Mouse (Mus musculus): ENCODE results near the gene Hck.

Gene Hck

DNA sequence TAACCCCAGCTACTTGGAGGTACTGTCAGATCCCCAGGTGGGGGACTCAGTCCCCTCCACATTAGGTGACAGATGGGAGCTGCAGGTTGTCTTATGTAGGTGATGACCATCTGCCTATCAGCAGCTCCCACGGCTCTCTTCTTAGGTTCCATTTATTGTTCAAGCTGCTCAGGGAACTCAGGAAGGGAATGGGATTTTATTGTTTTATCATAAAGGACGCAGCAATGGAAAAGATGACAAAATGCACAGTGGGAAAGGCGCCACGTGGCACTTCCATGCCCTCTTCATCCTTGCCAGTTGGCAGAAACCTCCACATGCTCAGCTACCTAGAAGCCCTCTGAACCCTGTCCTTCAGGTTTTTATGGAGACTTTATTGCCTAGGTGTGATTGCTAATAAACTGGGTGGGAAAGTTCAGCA lies 44.8 kb downstream of the Hck start:
- no peak for DNase-seq

DNA sequence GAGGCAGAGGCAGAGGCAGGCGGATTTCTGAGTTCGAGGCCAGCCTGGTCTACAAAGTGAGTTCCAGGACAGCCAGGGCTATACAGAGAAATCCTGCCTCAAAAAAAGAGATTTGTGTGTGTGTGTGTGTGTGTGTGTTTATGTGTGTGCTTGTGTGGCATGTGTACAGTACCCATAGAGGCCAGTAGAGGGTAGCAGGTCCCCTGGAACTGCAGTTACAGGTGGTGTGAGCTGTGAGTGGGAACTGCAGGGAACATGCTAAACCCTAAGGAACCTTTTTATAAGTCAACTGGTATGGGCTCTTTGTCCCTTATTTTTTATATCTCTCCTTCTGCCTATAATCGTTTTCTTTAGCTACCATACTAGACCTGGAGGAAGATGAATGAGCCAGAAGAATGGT lies 49.0 kb downstream of the Hck start:
- no peak for DNase-seq

DNA sequence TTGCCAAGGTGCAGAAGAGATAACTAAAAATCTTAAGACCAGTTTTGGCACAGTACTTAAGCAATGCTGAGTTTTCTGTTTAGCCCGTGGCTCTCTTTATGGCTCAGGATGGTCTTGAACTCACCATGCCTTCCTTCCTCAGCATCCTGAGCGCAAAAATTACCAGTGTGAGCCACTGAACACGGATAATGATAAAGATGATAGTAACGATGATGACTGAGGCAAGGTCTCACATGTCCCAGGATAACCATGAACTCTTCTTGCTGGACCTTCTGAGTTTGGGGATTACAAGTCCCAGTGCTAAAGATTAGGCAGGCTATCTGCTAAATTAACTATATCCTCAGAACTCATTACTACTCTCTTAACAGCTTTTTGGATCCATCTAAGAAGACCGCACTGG lies 51.9 kb downstream of the Hck start:
- DNase-seq = no peak

DNA sequence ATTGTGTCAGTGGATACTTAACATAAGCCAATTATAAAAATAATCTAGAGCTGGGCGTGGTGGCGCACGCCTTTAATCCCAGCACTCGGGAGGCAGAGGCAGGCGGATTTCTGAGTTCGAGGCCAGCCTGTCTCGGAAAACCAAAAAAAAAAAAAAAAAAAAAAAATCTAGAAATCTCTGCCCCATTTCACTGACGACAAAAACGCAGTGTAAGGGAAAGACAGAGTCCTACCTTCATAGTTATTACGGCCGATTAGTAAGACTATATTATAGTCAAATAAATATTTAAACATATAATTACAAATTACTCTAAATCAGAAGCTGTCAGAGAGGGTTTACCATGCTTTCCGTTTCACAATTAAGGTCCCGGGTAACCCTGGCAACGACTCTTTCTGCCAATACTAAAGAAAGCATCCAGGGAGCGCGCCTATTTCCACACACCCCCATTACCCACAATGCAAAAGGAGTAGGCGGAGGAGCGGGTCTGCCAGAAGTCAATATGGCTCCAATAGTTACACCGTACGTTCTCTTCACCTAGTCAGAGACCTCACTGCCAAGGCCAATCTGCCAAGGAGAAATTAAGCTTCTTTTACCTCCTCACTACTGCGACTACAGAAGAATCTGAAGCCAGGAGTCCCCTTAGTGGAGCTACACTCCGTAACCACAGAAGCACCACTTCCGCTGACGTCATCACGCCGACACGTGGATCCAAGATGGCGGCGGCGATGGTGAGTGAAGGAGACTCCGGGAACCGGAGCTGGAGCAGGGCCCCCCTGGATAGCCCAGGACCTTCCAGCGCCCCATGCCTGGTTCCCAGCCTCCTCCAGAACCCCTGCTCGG lies 52.8 kb downstream of the Hck start, which contains the start of gene Tm9sf4:
Gene Tm9sf4, plus strand, starts transcription at position 460 of the 840 bp plus-strand sequence.
- peak; percentile 93 for DNase-seq

DNA sequence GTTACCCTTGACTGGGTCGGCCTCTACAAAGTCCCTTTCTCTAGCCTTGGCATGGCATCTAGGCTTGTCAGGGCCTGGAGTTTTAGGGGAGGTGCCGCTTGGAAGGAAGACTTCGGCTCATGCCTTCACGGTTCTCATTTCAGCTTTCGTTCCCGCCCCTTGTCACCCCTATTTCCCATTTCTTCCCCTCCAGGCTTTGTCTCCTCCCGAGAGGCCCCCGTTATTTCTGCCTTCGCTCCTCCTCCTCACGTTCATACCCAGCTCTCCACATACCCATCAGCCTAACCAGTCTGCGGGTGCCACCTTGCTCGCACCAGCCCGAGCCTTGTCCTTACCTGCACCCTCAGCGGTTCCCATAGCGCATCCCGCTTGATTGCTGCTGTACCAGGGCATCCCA lies 53.4 kb downstream of the Hck start:
- no peak for DNase-seq

DNA sequence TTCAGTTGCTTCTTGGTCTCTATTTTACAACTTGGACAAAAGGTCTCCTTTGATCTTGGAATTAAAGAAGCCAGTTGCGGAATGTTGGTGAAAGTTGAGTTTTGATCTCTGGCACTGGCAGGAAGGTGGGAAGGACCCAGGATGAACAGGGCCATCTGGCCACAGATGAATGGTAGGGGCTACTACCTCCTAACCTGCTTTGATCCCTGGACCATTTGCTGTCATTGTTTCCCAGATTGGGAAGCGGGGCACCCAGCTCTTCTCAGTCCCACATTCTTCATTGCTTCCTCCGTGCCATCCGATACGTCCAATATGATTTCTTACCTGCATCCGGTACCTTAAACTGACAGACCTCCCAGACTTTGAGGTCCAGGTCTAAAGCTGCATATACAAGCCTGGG lies 58.9 kb downstream of the Hck start:
- no peak for DNase-seq

DNA sequence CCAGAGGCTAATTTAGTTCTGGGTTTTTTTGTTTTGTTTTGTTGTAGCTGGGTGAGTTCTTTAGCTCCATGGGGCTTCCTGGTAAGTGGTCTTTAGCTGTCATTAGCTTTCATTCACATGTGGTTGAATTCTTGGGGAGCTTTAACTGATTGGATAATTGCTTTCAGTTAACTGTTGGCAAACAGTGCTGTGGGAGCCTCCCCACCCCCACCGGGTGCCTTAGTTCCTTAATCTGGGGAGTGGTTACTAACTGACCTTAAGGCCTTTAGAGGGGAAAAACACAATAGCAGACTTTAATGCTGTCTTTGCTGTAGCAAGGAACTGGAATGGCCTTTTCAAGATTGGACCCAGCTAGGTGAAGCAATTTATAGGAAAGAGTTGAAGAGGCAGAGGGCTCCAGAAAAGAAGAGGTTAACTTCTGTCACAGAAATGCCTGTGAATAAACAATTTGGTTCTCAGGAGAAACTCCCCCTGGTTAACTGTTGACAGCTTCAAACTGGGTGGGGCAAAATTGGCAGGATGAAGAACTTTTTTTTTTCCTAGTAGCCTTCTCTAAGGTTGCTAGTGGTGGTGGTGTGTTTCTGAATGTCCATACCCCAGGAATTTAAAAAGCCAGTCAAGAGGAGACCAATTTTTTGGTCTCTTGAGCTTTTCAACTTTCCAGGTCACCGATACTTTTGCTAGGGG lies 60.0 kb downstream of the Hck start:
- no peak for DNase-seq

DNA sequence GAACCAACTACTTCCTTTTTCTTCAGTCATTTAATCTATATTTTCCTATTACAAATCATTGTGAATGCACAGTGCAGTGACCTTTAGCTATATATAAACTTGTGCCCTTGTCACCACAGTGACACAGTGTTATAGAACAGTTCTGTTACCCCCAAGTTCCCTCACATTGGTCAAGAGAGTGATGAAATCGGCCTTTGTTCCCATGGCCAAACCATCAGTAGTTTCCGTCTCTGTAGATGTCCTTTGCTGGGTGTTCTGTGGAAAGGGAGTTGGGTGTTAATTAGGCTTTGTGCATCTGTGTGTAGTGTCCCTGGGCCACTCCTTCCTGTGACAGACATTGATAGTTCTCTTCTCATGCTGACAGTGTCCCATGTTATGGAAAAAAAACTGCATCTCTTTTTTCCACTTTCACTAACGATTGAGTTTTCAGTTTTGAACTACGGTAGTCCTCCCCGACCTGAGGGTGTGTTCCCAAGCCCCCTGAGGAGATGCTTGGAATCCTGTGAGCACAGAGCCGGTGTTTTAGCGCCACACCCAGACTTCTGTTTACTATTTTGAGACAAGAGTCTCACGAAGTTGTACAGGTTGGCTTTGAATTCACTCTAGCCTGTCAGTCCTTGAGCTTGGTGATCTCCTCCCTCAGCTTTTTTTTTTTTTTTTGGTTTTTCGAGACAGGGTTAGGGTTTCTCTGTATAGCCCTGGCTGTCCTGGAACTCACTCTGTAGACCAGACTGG lies 62.4 kb downstream of the Hck start:
- DNase-seq = no peak

DNA sequence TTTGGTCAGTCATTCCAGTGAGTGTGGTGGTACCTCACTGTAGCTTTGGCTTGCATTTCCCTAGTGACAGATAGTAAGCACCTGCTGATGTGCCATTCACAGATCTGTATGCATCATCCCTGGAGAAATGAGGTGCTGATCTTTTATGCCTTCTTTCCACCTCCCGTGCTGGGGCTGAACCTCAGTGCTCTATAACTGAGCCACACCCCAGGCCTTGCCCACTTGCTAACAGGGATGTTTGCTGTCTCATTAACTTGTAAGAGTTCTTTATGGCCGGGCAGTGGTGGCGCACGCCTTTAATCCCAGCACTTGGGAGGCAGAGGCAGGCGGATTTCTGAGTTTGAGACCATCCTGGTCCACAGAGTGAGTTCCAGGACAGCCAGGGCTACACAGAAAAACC lies 63.7 kb downstream of the Hck start:
- no peak for DNase-seq

DNA sequence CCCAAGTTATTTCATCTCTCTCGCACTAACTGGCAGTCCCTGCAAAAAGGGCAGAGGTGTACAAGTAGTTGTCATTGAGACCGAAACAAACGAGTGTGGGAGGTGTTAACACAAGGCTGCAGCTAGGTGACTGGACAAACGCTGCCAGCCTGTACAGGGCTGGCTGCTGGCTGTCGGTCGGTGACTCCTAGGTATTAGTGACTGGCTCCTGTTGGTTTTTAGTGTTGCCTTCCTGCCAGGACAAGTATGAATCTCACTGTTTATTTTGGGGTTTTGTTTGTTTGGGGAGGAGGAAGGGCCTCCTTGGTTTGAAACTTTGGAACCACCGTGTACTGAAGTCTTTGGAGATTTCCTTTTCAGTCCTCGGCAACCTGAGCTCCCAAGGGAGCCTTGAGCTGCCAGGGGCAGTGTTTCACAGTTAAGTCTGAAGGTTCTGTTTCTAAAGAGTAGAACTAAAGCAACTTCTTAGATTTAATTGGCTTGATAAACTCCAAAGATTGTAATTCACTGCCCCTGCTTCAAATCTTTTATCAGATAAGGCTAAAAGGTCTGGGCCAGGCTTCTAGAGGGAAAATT lies 67.8 kb downstream of the Hck start:
- DNase-seq = no peak

DNA sequence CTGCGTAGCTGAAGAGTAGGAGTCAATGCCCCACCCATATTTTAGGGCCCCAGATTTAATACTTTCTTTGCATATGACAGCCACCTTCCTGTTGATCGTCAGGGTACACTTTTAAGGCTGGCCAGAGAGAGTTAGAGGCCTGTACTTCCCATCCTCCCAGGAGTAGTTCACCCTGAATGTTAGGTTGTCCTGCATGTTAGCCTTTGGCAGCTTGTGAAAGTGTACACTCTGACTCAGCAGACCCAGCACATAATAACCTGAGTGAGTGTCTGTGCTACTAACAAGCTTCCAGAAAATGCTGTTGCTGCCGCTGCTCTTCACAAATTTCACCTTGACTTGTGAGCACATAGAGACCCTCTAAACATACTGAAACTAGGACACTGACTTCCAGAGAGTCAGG lies 68.9 kb downstream of the Hck start:
- DNase-seq = no peak

DNA sequence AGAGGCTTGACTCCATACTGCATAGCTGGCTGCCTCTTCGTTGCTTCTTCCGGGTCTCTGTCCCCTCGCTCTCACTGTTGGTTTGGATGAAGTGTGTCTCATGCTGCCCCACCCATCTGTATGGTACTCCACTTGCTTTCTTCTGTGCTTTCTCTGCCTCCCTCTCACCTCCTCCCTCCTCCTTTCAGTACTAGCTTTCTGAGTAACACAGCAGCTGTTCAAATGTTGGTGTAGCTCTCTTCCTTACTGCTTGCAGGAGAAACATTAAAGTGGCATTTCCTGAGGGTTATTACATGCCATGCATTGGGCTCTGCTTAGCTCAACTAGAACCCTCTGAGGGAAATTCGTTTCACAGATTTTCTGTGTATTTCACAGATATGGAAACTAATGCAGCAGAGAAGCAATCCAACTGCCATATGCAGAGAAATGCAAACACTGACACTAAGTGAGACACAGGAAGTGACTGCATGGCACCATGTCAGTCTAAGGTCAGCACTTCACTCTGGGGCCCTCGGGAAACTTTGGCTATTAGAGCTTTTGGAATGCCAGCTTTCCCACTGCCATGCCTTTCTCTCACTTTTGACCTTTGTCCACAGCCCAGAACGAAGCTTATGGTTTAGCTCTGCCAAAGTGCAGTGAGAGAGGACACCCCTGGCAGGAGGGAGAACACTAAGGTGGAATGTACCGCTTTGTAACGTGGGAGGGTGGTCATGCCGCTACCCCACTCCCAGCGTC lies 71.0 kb downstream of the Hck start:
- DNase-seq = no peak

DNA sequence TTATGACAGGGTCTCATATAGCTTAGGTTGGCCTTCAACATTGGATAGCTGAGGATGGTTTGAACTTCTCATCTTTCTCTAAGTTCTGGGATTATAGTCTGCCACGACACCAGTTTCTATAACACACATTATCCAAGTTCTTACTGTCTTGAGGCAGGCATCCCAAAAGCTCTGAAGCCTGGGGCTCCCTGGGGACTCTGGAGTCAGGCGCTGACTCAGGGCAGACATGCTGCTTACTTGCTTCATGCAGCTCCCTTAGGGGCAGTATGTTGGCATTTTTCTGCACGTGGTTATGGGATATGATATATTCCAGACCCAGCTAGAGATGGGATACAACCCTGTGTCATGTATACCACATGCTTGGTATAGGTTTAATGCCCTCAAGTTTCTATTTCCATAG lies 71.7 kb downstream of the Hck start:
- no peak for DNase-seq

DNA sequence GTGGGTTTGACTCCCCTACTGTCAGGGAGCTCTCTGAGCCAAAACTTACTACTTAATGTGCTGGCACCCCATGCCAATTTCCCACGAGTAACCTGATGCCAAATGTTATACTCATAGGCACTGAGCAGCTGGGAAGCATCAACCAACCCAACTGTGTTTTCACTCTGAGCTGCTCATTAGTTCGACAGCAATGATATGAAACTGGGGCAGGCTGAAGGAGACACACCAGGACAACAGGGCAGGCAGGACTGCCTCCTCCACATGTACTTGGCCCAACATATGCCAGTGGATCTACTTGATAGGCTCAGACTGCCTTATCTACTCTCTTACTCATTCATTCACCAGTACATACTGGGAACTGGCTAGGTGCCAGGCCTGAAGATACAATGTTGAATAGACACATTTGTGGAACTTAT lies 77.9 kb downstream of the Hck start:
- DNase-seq = peak; percentile 91

DNA sequence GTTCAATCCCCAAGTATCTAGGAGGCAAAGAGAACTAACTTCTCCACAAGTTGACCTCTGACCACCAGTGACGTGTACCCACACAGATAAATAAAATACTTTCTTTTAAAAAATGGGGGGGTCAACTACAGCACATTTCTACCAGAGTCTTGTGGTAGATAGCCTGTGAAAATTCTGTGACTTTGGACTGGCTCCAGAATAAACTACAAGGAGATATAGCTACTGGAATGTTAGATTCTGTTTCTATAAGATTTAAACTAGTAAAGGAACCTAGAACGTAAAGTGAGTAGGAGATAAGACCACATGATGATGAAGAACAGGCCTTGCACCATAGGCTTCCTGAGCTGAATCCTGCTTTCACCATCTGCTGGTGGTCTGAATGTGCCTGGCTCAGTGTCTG lies 79.6 kb downstream of the Hck start:
- DNase-seq = no peak

DNA sequence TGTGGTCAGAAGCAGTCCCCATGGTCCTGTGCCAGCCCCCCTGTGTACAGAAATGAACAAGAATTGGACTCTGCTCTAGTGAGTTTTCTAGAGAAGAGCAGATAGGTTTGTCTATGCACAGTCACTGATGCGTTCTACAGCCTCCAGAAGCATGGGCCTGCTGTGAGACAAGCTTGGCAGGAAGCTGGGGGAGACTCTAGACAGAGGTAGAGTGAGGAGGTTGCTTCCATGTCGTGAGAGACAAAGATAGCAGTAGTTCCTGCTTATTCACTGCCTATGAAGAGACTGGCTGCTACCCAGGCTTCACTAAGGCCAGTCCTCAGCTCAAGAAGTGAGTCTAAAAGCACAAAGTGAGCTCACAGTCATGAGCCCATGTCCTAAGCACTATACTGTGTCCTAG lies 83.0 kb downstream of the Hck start:
- no peak for DNase-seq

DNA sequence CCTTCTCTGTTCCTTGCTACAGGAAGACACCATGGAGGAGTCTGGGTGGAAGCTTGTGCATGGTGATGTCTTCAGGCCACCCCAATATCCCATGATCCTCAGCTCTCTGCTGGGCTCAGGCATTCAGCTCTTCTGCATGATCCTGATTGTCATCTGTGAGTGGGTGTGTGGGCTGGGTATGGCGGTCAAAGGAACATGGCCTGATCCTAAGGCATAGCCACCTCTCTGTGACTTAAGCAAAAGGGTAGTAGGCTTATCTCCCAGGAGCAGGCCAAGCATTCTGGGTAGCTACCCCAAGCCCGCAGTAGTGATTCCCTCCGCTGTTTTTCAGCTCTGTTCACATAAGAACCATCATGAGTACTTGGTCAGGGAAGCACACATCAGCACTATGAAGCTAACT lies 86.0 kb downstream of the Hck start:
- DNase-seq = no peak

DNA sequence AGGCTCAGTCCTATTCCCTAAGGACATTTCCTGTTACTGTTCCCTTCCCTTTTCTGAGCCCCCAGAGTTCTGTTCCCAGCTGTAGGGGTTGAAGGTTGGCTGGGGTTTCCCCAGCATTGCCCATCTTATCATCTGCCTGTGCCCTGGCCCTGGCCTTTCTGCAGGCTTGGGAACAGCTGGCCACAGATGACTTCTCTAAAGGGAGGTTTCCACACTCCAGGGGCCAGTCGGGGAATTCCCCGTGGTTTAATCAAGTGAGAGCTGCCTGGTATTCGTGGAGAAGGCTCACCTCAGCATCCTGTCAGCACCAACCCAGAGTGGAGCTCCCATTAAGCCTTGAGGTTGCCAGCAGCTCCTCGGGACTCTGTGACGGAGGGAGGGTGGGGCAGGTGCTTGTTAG lies 90.2 kb downstream of the Hck start:
- no peak for DNase-seq

DNA sequence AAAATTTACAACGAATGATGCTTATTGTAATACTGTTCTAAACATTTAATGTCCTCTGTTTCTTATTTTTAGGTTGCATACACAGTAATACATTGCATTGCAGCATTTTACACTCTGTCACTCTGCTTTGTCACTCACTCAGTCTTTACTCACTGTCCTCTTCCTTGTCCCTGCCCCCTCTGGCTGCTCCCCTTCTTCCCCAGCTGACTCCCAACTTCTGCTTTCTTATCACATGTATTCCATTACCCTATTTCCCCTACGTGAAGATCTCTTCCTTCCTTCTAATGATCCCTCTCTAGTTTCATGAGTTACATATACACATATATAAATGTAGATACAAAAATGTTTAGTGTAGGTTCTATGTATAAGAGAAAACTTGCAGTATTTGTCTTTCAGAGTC lies 90.8 kb downstream of the Hck start:
- peak; percentile 15 for DNase-seq
